Mouse (Mus musculus) lung, postnatal 36 days (tissue): ENCODE results near the gene Psme4.

ENCODE experiments used
- DNase-seq: peaks from one replicate; pipeline ENCODE4 v3.0.0; 2022; ENCODE audit warnings: mixed read lengths

Gene Psme4

GRCm38 (mm10) chr11:30786230-30786983, 14.9 kb downstream of the Psme4 start:
- DNase-seq = peak; percentile 9

DNA sequence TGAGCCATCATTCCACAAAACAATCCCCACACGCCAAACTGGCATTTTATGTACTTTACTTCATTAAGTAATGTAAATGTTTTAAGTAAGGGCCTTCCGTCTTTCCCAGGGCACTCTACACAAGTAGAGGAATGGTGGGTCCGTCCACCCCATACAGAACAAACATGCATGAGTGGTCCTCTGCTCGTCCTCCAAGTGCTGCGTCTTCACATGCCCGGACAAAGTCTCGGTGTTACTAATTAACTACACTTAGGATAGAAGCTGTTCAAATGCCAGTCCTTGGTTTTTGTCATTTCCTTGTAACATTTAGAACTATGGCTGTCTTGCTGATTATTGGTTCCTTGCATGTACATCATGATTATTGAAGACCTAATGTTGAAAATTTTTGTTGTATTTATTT, 21.2 kb downstream of the Psme4 start:
- no peak for DNase-seq

GRCm38 (mm10) chr11:30793753-30794152, 22.2 kb downstream of the Psme4 start:
- DNase-seq = no peak

- DNase-seq = peak; percentile 36
These were observed 25.7 kb downstream of the Psme4 start for GRCm38 (mm10) chr11:30797236-30797635.

DNA sequence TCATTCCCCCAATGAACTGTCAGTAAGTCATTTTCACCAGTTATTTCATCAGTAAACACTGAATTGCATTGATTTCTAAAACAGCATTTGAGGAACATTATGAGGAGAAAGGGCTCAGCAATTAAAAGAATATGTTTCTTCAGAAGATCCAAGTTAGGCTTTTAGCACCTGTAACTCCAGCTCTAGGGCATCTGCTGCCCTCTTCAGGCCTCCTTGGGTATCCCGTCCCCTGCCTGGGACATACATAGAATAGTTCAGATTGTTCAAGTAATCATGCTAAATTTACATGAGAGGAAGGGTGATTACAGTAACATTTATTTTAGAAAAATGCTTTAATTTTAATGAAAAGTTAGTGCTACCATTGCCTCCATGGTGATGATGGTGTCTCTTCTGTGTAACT, 28.0 kb downstream of the Psme4 start:
- DNase-seq = peak; percentile 77

- DNase-seq = no peak
These were observed 28.6 kb downstream of the Psme4 start for GRCm38 (mm10) chr11:30800091-30800490.

GRCm38 (mm10) chr11:30802421-30802820, 30.9 kb downstream of the Psme4 start:
- DNase-seq = no peak

DNA sequence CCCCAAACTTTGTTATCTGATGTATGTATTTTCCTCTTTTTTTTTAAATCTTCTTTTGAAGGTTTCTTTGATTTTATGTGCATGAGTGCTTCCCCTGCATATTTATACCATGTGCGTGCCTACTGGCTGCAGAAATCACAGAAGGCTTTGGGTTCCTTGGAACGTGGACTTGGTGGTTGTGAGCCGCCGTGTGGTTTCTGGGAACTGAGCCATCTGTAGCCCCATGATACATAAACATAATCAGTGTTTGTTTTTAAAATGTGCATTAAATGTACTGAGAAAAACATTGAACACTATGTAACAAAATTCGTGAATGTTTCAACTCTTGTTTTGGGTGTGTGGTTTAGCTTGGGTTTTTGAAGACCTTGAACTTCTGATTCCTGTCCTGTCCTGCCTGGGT, 49.6 kb downstream of the Psme4 start:
- DNase-seq = no peak

GRCm38 (mm10) chr11:30838793-30839192, 67.3 kb downstream of the Psme4 start:
- DNase-seq = no peak

GRCm38 (mm10) chr11:30844355-30844754, 72.8 kb downstream of the Psme4 start:
- DNase-seq = peak; percentile 2

DNA sequence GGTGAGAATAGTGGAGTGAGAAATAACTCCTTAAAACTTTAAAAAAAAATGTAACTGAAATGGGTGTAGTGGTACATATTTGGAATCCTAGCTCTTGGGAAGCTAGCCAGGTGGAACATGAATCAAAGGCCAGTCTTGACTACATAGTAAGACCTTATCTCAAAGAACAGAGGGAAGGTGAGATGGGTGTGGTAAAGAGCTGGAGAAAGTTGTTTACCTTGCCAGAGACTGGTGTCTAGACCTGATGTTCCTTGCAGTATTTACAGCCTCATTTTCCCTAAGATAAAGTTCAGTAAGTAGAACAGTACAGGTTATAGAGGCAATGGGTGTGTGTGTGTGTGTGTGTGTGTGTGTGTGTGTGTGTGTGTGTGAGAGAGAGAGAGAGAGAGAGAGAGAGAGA, 100.9 kb downstream of the Psme4 start:
- no peak for DNase-seq

DNA sequence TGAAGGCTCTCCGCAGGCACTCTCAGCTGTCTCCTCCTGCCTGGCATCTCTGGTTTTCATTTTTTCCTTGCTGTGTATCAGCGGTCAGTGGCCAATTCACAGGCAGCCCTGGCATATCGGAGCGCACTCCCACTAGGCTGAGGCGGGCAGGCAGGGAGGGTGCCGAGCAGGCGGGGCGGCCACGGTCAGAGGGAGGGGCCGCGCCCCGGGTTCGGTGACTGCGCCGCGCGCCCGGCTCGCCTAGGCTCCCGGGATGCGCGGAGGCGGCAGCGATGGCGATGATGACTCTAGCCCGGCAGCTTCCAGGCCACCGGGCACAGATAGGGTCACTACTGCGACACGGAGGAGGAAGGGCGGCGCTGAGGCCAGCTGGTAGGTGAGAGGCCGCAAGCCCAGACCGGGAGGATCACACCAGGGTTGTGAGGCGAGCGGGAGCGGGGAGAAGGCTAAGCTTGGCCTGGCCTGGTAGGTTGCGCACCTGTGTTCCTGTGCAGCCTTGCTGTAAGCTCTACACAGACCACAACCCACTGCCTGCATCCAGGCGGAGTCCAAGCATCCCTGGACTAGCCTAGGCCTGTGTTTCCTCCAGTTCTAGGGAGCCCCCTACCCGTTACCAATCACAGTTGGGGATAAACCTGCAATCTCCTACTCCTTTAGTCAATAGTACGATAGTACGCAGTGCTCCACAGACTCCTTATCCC, 113.8 kb downstream of the Psme4 start, which contains the start of the genes Gpr75 and Asb3:
Gene Gpr75 (plus strand): TSS at position 188 of the 701 bp plus-strand sequence.
Gene Asb3 (plus strand): TSS at position 246 of the 701 bp plus-strand sequence.
- peak; percentile 46 for DNase-seq

DNA sequence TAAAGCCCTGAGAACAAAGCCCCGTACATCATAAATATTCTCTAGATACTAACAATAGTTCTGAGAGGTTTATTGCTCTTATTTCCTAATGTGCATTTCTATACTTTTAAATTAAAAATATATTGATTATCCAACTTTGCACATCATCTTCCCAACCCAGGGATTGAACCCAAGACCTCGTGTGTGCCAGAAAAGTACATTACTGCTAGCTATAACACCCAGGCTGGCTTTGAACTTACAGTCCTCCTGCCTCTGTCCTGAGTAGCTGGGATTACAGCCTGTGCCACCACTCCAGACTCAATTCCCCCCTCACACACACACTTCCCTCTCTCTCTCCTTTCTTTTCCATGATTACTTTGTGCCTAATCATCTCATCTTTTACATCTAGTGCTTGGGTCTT, 116.6 kb downstream of the Psme4 start:
- DNase-seq = no peak

- DNase-seq = no peak
These were observed 124.7 kb downstream of the Psme4 start for GRCm38 (mm10) chr11:30896201-30896600.

GRCm38 (mm10) chr11:30899312-30899711, 127.8 kb downstream of the Psme4 start:
- no peak for DNase-seq

GRCm38 (mm10) chr11:30912311-30912710, 140.8 kb downstream of the Psme4 start:
- no peak for DNase-seq

DNA sequence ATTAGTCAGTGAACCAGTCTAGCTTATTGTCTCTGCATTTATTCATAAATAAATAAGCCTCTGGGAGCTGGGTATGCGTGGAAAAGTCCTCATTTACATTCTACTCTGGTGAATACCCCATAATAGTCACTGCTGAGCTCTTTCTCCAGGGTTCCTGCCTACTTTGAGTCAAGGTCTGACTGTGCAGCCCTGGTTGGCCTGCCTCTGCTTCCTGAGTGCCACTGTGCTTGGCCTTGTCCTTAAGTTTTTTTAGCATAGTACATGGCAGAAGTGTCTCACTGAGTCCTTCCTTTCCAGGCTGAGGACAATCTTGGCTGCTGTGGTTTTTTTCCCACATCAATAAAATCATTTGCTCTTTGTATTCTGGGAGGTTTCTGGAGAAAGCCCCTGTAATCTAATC, 149.1 kb downstream of the Psme4 start:
- no peak for DNase-seq

GRCm38 (mm10) chr11:30923283-30923682, 151.8 kb downstream of the Psme4 start:
- no peak for DNase-seq

DNA sequence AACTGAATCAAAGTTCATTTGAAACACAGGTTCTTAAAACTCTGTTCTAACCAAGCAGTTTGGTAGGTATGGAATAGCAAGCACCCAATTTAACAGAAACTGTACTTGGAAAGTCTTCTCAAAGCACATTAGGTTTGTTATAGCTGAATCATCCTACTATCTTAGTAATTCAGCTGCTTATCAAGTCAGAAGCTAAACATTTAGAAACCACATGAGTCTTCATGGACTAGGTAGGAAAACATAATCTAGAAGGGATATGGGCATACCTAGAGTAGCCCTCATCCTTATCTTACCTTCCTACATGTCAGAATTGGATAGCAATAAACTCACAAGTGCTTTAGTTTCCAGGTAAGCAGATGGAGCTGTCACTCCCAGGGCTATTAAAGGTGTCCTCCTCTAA, 156.6 kb downstream of the Psme4 start:
- DNase-seq = no peak

GRCm38 (mm10) chr11:30928498-30928897, 157.0 kb downstream of the Psme4 start:
- DNase-seq = no peak
